Mouse (Mus musculus): ENCODE measurements around the gene Gm10142. TPM values are rescaled to one million over a fixed set of nuclear protein-coding genes. Genes with fewer than 3 reads are reported as not detected.

Gm10142 gene
- polyA plus RNA-seq (2014; fragmentation: Nextera tagmentation; extraction: Ambion mirVana), result not detected in 2 replicates

DNA sequence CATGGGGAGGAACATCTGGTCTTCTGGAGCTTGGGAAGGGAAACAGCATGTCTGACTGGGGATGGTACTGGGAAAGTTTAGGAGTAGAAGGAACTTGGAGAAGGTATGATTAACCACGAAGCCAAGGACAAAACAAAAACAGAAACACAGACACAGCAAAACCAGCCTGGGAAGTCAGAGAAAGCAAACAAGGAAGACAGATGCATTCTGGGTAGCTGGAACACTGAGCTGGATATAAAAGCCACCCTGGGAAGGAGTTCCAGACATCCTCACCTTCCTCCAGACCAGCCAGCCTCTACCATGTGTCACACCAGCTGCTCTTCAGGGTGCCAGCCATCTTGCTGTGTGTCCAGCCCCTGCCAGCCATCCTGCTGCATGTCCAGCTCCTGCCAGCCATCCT lies at the start of gene Gm10142:
Gene Gm10142, plus strand, starts transcription at position 301 of the 400 bp plus-strand sequence.
- no peak for ATAC-seq (replicated peaks; ENCODE audit: low FRiP score)
- 80% methylated on average over 1 of the region's 1 CpGs for WGBS
- no peaks in the 10 kb centered on the region for H3K9me3 ChIP-seq (ENCODE audit: control insufficient read depth, low read length)
- no peaks in the 10 kb centered on the region for H3K27me3 ChIP-seq (ENCODE audit: control insufficient read depth, insufficient read depth, low read length)
- H3K36me3 ChIP-seq (ENCODE audit: control insufficient read depth, insufficient read depth, low read length), result no peaks in the 10 kb centered on the region
- H3K9ac ChIP-seq (ENCODE audit: low read length), result no peak within 1 kb of the TSS
- no peak within 1 kb of the TSS for H3K27ac ChIP-seq (ENCODE audit: low read depth, low read length)
- no peak within 1 kb of the TSS for H3K4me3 ChIP-seq (ENCODE audit: low read depth, low read length)
- no peak for DNase-seq (ENCODE audit: low spot score)
- H3K4me2 ChIP-seq (ENCODE audit: low read depth, low read length, severe bottlenecking), result no peak within 1 kb of the TSS
- H3K4me1 ChIP-seq (replicated peaks; ENCODE audit: control insufficient read depth, insufficient read depth, low read length), result no peaks in the 10 kb centered on the region

DNA sequence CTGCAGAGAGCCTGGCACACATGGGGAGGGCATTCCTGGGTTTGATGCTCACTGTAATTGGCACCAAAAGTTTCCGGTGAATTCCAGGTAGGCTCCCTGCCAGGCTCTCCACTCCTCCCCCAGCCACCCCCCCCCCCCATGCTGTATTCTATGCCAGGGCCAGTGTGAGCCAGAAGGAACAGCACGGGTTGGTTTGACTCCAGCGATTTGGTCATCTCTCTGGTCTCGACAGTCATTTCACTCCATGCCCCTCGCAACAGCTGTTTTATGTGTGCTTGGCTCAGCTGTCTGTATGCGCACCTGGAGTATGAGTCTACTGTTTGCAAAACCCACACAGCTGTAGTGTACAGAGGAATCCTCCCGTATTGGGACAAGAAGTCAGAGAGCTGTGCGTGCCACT lies 49.3 kb upstream of the Gm10142 start:
- no peak overlapping the region for H3K27ac ChIP-seq (ENCODE audit: low read depth, low read length)
- no peaks in the 10 kb centered on the region for H3K9me3 ChIP-seq (ENCODE audit: control insufficient read depth, low read length)
- DNase-seq (ENCODE audit: low spot score) (no peak), ATAC-seq (replicated peaks; ENCODE audit: low FRiP score) (no peak)
- no peak overlapping the region for H3K9ac ChIP-seq (ENCODE audit: low read length)
- no peaks in the 10 kb centered on the region for H3K4me1 ChIP-seq (replicated peaks; ENCODE audit: control insufficient read depth, insufficient read depth, low read length)
- H3K36me3 ChIP-seq (ENCODE audit: control insufficient read depth, insufficient read depth, low read length), result no peaks in the 10 kb centered on the region
- no peaks in the 10 kb centered on the region for H3K27me3 ChIP-seq (ENCODE audit: control insufficient read depth, insufficient read depth, low read length)
- 85% methylated on average over 8 of the region's 8 CpGs for WGBS
- no peak overlapping the region for H3K4me2 ChIP-seq (ENCODE audit: low read depth, low read length, severe bottlenecking)
- no peak overlapping the region for H3K4me3 ChIP-seq (ENCODE audit: low read depth, low read length)

- Histone ChIP-seq H3K27me3 (ENCODE audit: control insufficient read depth, insufficient read depth, low read length) (no peaks in the 10 kb centered on the region), H3K36me3 (ENCODE audit: control insufficient read depth, insufficient read depth, low read length) (no peaks in the 10 kb centered on the region), H3K9me3 (ENCODE audit: control insufficient read depth, low read length) (no peaks in the 10 kb centered on the region), H3K4me1 (replicated peaks; ENCODE audit: control insufficient read depth, insufficient read depth, low read length) (no peaks in the 10 kb centered on the region), H3K9ac (ENCODE audit: low read length) (no peak overlapping the region), H3K4me3 (ENCODE audit: low read depth, low read length) (no peak overlapping the region), H3K4me2 (ENCODE audit: low read depth, low read length, severe bottlenecking) (no peak overlapping the region), H3K27ac (ENCODE audit: low read depth, low read length) (no peak overlapping the region)
- WGBS, result 90% methylated on average over 4 of the region's 4 CpGs
- no peak for ATAC-seq (replicated peaks; ENCODE audit: low FRiP score)
- no peak for DNase-seq (ENCODE audit: low spot score)
Observed at GRCm38 (mm10) chr10:77667402-77667801, 48.2 kb upstream of the Gm10142 start.

DNA sequence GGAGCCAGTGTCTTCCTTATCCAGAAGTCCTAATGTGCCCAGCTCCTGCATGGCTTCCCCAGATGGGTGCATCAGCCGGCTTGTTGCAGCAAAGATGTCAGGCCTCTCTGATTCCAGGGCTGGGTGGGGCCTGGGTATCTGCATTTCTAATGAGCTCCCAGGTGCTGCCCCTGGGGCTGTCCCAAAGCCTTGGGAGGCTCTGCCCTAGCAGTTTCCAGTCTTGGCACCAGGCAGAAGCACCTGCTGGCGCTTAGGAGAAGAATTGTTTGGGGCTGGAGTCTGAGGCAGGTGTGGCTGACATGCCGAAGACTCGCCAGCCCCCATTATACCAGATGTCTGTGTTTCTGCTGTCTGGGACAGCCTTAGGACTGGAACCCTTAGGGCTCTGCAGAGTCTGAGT lies 44.9 kb upstream of the Gm10142 start:
- Histone ChIP-seq H3K9me3 (ENCODE audit: control insufficient read depth, low read length) (no peaks in the 10 kb centered on the region), H3K27me3 (ENCODE audit: control insufficient read depth, insufficient read depth, low read length) (no peaks in the 10 kb centered on the region), H3K36me3 (ENCODE audit: control insufficient read depth, insufficient read depth, low read length) (no peaks in the 10 kb centered on the region), H3K4me3 (ENCODE audit: low read depth, low read length) (no peak overlapping the region), H3K4me1 (replicated peaks; ENCODE audit: control insufficient read depth, insufficient read depth, low read length) (no peaks in the 10 kb centered on the region; the same call in 1 of the 2 replicates), H3K9ac (ENCODE audit: low read length) (no peak overlapping the region), H3K27ac (ENCODE audit: low read depth, low read length) (no peak overlapping the region), H3K4me2 (ENCODE audit: low read depth, low read length, severe bottlenecking) (no peak overlapping the region)
- no peak for ATAC-seq (replicated peaks; ENCODE audit: low FRiP score)
- WGBS, result 88% methylated on average over 4 of the region's 4 CpGs
- DNase-seq (ENCODE audit: low spot score), result no peak

DNA sequence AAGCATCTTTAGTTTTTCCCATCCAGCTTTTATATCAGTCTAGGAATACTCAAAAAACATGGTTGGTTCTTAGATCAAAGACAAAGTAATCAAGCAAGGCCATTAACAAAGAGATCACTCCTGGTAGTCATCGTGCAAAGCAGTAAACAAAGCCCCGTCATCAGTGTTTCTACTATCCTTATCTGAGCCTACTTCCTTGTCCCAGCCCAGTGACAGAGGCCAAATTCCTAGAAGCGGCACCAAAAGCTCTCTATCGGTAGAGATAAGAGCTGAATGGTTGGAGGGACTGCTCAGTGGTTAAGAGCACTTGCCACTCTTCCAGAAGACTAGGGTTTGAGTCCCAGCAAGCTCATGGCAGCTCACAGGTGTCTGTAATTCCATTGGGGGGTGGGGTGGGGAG lies 44.1 kb upstream of the Gm10142 start:
- Histone ChIP-seq H3K9ac (ENCODE audit: low read length) (no peak overlapping the region), H3K9me3 (ENCODE audit: control insufficient read depth, low read length) (no peaks in the 10 kb centered on the region), H3K27ac (ENCODE audit: low read depth, low read length) (no peak overlapping the region), H3K4me3 (ENCODE audit: low read depth, low read length) (no peak overlapping the region), H3K4me2 (ENCODE audit: low read depth, low read length, severe bottlenecking) (no peak overlapping the region), H3K27me3 (ENCODE audit: control insufficient read depth, insufficient read depth, low read length) (no peaks in the 10 kb centered on the region), H3K4me1 (replicated peaks; ENCODE audit: control insufficient read depth, insufficient read depth, low read length) (no peaks in the 10 kb centered on the region; the same call in 1 of the 2 replicates), H3K36me3 (ENCODE audit: control insufficient read depth, insufficient read depth, low read length) (no peaks in the 10 kb centered on the region)
- no peak for ATAC-seq (replicated peaks; ENCODE audit: low FRiP score)
- WGBS, result 92% methylated on average over 4 of the region's 4 CpGs
- DNase-seq (ENCODE audit: low spot score), result no peak

DNA sequence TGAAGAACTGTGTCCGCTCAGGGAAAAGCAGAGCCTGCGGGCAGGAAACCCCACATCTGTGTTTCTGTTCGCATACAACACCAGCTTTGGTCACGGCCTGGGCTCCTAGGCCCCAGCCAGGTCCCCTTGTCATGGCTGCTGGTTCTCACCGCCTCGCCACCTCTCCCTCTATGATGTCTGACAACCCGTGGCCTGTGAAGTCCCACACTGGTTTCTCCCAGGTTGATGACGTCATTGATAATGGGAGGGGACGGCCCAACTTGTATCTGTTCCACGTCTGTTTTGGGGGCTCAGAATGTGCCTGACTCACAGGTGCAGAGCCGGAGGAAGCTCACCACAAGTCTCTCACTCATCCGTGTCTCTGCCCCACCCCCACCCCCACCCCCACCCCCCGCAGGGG lies 41.8 kb upstream of the Gm10142 start:
- Histone ChIP-seq H3K27ac (ENCODE audit: low read depth, low read length) (no peak overlapping the region), H3K27me3 (ENCODE audit: control insufficient read depth, insufficient read depth, low read length) (peaks cover 10% of the 10 kb centered on the region), H3K9me3 (ENCODE audit: control insufficient read depth, low read length) (no peaks in the 10 kb centered on the region), H3K4me1 (replicated peaks; ENCODE audit: control insufficient read depth, insufficient read depth, low read length) (peaks cover 13% of the 10 kb centered on the region; the same call in 1 of the 2 replicates), H3K4me2 (ENCODE audit: low read depth, low read length, severe bottlenecking) (no peak overlapping the region), H3K9ac (ENCODE audit: low read length) (no peak overlapping the region), H3K36me3 (ENCODE audit: control insufficient read depth, insufficient read depth, low read length) (no peaks in the 10 kb centered on the region), H3K4me3 (ENCODE audit: low read depth, low read length) (no peak overlapping the region)
- no peak for ATAC-seq (replicated peaks; ENCODE audit: low FRiP score)
- DNase-seq (ENCODE audit: low spot score), result no peak
- WGBS, result 63% methylated on average over 13 of the region's 13 CpGs

DNA sequence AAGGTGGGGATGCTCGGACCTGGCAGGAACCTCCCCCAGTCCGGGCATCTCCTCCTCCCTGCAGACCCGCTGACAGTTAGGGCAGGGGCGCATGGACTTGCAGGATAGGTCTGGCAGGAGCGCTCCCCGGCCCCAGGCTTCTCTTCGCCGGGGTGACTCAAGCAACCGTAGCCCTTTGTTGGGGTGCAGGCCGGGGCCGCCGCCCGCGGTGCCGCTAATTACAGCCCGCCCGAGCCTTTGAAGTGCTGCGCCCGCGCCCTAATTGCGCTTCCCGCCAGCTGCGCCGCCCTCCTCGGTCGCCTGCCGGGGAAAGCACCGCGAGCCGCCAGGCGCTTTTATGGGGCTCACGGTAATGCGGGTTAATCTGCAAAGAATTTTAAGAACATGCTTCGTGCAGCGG lies 38.0 kb upstream of the Gm10142 start:
- H3K4me2 ChIP-seq (ENCODE audit: low read depth, low read length, severe bottlenecking), result peak overlapping the region; percentile 67
- no peak overlapping the region for H3K27ac ChIP-seq (ENCODE audit: low read depth, low read length)
- ATAC-seq (replicated peaks; ENCODE audit: low FRiP score) (peak; percentile 74), DNase-seq (ENCODE audit: low spot score) (peak; percentile 83)
- H3K9ac ChIP-seq (ENCODE audit: low read length), result peak overlapping the region; percentile 35
- H3K36me3 ChIP-seq (ENCODE audit: control insufficient read depth, insufficient read depth, low read length), result no peaks in the 10 kb centered on the region
- peak overlapping the region; percentile 23 for H3K4me3 ChIP-seq (ENCODE audit: low read depth, low read length)
- peaks cover 13% of the 10 kb centered on the region; the same call in 1 of the 2 replicates for H3K4me1 ChIP-seq (replicated peaks; ENCODE audit: control insufficient read depth, insufficient read depth, low read length)
- 0% methylated on average over 35 of the region's 35 CpGs for WGBS
- H3K27me3 ChIP-seq (ENCODE audit: control insufficient read depth, insufficient read depth, low read length), result peaks cover 12% of the 10 kb centered on the region
- no peaks in the 10 kb centered on the region for H3K9me3 ChIP-seq (ENCODE audit: control insufficient read depth, low read length)

- H3K4me1 ChIP-seq (replicated peaks; ENCODE audit: control insufficient read depth, insufficient read depth, low read length), result peaks cover 6% of the 10 kb centered on the region; the same call in 1 of the 2 replicates
- no peaks in the 10 kb centered on the region for H3K9me3 ChIP-seq (ENCODE audit: control insufficient read depth, low read length)
- H3K27ac ChIP-seq (ENCODE audit: low read depth, low read length), result no peak overlapping the region
- no peak for ATAC-seq (replicated peaks; ENCODE audit: low FRiP score)
- no peaks in the 10 kb centered on the region for H3K36me3 ChIP-seq (ENCODE audit: control insufficient read depth, insufficient read depth, low read length)
- no peak overlapping the region for H3K4me2 ChIP-seq (ENCODE audit: low read depth, low read length, severe bottlenecking)
- no peak for DNase-seq (ENCODE audit: low spot score)
- H3K27me3 ChIP-seq (ENCODE audit: control insufficient read depth, insufficient read depth, low read length), result peaks cover 20% of the 10 kb centered on the region
- no peak overlapping the region for H3K9ac ChIP-seq (ENCODE audit: low read length)
- WGBS, result 77% methylated on average over 7 of the region's 7 CpGs
- no peak overlapping the region for H3K4me3 ChIP-seq (ENCODE audit: low read depth, low read length)
Observed at GRCm38 (mm10) chr10:77682994-77683393, 32.6 kb upstream of the Gm10142 start.

DNA sequence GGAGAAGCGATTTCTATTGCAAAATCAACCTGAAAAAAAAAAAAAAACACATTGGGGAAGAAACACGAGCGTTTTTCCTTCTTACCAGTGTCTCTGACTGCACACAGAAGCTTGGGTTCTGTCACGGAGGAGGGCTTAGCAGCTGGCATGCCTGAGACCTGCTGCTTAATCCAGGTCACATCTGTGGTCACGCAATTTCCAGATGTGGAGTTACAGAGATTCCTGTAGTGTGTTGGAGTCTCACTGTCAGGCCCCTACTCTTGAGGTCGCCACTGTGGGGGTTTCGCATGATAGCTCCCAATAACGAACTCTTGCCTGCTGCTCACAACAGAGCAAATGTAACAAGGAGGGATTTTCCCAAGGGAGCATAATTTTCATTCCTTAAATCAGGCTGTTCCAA lies 31.4 kb upstream of the Gm10142 start:
- Histone ChIP-seq H3K27me3 (ENCODE audit: control insufficient read depth, insufficient read depth, low read length) (peaks cover 13% of the 10 kb centered on the region), H3K4me3 (ENCODE audit: low read depth, low read length) (no peak overlapping the region), H3K27ac (ENCODE audit: low read depth, low read length) (no peak overlapping the region), H3K9ac (ENCODE audit: low read length) (no peak overlapping the region), H3K4me2 (ENCODE audit: low read depth, low read length, severe bottlenecking) (no peak overlapping the region), H3K9me3 (ENCODE audit: control insufficient read depth, low read length) (no peaks in the 10 kb centered on the region), H3K36me3 (ENCODE audit: control insufficient read depth, insufficient read depth, low read length) (no peaks in the 10 kb centered on the region), H3K4me1 (replicated peaks; ENCODE audit: control insufficient read depth, insufficient read depth, low read length) (peaks cover 2% of the 10 kb centered on the region; the same call in 1 of the 2 replicates)
- DNase-seq (ENCODE audit: low spot score), result no peak
- WGBS, result 36% methylated on average over 8 of the region's 8 CpGs
- no peak for ATAC-seq (replicated peaks; ENCODE audit: low FRiP score)
